Mouse (Mus musculus) c-Kit-negative CD71-positive TER-119-positive erythroid progenitor cells, embryonic 14.5 days (primary cell): ENCODE results near the gene Tenm2.

Experiments
- DNase-seq: peaks from one replicate; pipeline ENCODE4 v3.0.0-alpha.2; 2013; ENCODE audit warnings: low read depth, low spot score

Gene Tenm2

DNA sequence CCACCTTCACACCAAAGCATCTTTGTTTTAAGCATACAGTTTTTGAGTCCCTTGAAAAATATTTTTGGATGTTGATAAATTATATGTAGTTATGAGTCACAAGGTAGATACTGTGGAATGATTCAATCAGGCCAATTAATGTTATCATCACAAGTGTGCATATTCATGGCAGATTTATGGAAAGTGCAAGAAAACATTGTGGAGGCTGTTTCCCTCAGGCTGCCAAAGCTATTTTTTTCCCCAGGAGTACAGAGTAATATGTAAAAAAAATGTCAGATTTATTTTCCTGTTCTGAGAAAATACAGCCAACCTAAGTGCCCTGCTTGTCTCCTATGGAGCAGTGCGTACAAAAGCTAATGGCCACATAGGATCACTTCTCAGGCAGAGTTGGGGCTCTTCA, 882.5 kb downstream of the Tenm2 start:
- no peak for DNase-seq

- DNase-seq = no peak
Measured at GRCm38 (mm10) chr11:36351752-36352151, 884.0 kb downstream of the Tenm2 start.

DNA sequence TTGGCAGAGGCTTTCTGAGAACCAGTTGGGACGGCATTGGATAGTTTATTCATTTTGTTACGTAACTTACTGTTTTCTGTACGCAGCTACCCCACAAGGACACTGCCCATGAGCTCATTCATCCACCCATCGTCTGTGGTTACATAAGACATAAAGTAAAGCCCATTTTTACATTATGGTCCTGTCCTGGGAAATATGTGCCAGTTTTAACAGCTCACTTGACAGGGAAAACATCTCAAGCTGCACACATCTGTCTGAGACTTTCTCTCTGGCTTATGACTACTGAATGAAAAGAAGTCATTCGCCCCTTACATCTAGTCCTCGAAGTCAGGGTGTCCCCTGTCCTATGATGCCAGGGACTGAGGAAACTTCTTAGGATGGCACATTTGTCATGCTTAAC, 884.4 kb downstream of the Tenm2 start:
- DNase-seq = no peak

GRCm38 (mm10) chr11:36350264-36350663, 885.5 kb downstream of the Tenm2 start:
- no peak for DNase-seq

DNA sequence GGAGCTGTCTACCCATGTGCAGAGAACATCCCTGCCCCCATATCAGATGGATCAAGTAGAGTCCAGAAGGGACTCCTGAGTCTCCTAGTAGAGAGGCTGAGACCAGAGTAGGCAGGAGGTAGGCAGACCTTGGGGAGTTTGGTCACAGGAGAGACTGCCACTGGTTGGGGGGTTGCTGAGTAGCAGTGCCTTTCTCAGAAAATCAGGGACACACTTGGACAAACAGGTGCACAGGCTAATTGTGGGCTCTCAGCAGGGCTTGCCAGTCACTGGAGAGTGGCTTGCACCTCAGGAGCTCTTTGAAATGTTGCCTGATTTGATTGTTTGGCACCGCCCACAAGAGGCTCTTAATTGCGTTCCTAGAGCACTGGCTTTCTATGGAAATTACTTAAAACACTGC, 885.9 kb downstream of the Tenm2 start:
- no peak for DNase-seq

DNA sequence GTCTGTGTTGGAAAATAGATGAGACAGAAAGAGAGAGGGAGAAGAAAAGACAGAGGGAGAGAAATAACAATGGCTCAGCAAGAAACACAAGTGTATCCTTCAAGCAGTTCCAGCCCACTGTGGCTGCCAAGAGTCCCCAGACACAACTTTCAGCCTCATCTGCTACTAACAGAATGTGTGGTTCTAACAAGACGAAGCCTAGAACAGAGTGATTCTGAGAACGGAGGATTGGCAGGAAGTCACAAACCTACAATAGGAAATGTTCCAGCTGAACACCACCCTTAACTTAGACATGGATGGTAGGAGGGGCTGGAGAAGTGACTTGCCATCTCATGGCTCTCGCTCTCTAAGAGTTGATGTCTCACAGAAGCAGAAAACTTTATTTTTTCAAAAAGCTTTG, 894.0 kb downstream of the Tenm2 start:
- no peak for DNase-seq

DNA sequence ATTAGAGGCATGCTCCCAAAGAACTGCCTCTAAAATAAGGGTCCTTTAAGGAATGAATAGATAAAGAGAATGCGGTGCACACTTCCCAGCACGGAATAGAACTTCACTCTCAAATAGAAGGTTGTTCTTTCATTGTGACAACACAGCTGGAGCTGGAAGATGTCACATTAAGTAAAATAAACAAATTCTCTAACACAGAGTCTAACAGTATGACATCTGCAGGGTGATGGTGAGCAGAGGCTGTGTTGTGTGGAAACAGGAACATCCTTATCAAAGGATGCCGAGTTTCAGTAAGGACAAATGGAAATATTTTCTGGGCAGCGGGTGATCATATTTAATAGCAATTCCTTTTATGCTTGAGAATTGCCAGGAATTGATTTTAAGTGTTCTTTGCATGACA, 897.3 kb downstream of the Tenm2 start:
- no peak for DNase-seq

- DNase-seq = no peak
Measured at GRCm38 (mm10) chr11:36337063-36337462, 898.7 kb downstream of the Tenm2 start.

- no peak for DNase-seq
Measured at GRCm38 (mm10) chr11:36335147-36335546, 900.6 kb downstream of the Tenm2 start.

DNA sequence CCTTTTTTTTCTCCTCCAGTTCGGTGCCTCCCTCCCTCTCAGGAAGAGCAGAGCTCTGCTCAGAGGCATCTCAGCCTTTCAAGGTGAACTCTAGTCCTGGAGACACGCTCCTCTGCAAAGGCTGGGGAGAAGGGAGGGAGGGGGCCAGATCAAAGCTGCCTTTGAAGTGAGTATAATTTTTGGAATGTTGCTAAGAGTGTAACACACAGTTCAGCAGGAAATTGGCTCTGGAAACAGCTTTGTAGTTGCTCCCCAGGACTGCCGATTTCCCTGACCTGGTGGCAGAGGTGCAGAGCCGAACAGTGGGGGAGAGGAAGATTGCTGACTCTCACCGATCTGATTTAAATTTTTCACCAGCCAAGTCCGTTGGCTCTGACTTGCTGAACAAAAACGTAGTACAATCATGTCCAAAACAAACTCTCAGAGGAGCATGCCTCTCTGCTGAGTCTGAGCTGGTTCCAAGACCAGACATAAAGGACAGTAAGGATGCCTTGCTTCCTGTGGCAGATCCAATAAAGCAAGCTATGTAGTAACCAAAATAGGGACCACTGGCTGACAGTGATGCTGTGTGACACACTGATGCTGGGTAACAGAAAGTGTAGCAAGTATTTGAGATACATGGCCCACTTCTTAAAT, 901.5 kb downstream of the Tenm2 start:
- DNase-seq = no peak

GRCm38 (mm10) chr11:36332222-36332621, 903.5 kb downstream of the Tenm2 start:
- DNase-seq = no peak

DNA sequence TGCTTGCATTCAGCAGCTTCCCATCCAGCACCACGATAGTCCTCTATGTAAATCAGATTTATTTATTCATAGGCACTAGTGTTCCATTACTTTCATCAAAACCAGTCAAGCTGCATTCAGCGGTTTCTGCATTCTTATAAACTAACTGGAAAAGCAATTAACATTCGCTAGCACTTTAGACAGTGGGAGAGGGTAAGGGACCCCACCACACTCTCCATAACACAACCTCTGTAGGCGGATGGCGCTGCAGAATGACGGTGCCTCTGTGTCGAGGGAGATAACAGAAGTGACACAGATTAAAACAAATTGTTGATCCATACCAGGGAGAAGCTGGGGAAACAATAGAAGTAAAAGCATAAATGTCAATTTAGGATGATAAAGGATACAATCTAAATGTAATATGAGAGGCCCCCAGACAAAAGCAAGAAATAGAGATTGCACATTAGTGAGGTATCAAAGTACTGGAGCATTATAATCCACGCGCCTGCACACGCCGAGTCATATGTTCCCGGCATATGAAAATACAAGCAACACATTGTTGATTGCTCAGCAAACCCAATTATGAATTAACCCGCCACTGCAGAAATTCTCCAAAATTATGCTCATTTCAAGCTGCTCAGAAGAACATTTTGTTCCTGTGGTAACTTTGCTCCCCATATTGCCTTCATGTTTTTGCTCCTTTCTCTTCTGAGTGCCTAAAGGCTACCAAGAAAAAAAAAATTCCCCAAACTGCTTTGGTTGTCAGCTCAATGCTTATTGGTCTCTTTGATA, 904.2 kb downstream of the Tenm2 start:
- no peak for DNase-seq

DNA sequence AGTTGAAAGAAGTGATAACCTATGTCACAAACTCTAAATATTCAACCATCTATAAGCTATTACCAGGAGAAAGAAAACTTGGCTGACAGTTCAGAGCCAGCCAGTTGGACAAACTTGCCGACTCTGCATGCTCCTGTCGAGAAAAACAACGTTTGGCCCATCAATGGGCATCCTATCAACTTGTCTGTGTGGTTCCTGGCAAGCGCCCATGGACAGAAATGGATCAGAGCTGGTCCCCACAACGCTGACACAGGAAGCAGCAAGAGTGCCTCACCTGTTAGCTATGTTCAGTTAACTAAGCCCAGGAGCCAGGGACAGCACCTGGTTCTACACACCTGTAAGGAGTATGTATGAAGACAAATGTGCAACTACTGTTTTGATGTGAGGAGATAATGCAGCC, 908.5 kb downstream of the Tenm2 start:
- no peak for DNase-seq

GRCm38 (mm10) chr11:36309317-36309716, 926.4 kb downstream of the Tenm2 start:
- no peak for DNase-seq

DNA sequence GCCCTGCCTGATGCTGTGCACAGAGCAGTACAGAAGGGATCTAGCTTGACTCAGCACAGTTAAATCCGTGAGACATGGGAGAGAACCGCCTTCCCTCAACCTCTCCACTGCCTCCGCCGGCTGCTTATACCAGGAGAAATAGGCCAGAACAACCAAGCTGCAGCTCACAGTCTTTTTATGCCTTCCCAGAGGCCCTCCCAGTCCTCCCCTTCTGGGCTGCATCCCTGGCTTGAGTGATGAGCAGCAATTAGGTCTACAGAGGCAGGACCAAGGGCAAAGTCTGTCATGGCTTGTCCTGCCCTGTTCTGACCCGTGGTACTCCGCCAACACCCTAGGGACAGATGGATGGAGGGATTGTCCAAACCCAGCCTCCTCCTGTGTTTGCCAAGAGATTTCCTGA, 928.5 kb downstream of the Tenm2 start:
- no peak for DNase-seq

DNA sequence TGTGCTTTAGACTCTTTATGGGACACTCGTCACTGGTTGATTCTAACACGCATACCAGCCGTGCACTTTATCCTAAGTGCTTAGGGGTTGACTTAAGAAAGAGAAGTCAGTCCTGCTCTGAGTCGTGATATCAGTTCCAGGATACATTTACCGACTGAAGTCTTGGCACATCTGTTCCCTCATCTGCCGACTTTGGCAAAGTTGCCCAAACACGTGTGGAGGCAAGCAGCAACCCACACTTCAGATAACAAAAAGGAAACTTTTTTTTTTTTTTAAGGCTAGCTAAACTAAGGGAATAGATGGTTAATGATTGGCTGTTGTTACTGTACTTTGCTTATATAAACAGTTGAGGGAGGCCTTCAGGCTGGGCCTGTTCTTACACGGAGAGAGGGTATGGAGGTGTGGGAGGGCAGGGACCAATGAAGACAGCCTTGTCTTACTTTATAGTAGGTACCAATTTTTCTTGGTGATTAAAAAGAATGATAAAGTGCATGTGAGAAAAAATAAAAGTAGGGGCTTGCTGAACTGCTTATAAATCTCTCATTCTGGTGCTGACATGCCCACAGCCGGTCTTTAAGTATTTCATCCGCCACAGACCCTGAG, 930.3 kb downstream of the Tenm2 start:
- DNase-seq = no peak

GRCm38 (mm10) chr11:36302913-36303371, 932.8 kb downstream of the Tenm2 start:
- no peak for DNase-seq

- no peak for DNase-seq
Measured at GRCm38 (mm10) chr11:36302096-36302495, 933.7 kb downstream of the Tenm2 start.

DNA sequence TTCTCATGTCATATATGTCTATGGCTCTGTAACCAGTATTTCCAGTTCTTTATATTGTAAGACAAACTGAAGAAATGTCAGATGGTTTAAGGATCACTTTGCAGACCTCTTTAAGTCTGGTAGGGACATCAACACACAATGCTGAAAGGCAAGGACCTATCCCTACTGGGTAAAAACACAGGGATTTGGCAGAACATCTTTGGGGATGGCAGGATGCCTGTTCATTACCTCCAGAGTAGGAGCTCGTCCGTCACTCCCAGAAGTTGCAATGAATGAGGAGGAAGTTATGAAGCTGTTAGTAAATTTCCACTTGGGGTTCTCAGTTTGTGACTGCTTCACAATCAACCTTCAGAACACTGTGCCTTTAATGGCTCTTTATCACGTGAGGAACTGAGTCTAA, 939.2 kb downstream of the Tenm2 start:
- no peak for DNase-seq

DNA sequence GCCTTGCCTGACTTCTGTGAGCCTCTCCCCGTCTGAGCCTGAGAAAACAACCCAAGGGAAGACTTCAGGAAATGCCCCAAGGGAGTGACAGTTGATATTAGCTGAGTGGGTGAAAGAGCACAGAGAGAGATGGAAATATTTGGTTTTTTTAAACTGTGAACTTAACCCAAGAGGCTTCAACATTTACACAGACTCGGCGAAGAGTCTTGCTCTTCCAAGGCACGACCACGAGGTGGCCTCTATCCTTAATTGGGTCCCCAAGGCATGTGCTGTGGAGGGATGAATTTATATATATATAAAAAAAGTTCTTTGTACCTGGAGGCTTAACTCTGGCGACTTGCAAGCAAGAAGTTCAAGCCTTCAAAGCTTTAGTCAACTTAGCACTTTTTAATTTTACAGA, 943.6 kb downstream of the Tenm2 start:
- no peak for DNase-seq

DNA sequence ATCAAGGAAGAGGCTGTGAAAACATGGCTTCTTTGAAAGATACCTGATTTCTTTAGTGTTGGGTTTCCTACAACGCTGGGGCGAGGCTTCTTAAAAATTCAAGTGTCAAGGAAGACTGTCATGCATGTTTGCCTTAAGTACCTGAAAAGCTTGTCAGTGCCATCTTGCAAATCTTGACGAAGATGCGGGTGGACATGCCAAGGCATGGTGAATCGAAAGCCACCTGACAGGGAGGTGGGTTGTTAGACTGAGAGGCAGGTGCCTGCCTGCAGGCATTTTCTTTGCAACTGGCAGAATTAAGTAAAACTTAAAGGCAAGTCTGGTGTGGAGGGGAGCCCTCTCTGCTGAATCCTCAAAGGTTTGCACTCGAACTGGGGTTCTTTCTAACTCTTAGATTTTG, 949.5 kb downstream of the Tenm2 start:
- no peak for DNase-seq

- no peak for DNase-seq
Measured at GRCm38 (mm10) chr11:36280533-36280932, 955.2 kb downstream of the Tenm2 start.

DNA sequence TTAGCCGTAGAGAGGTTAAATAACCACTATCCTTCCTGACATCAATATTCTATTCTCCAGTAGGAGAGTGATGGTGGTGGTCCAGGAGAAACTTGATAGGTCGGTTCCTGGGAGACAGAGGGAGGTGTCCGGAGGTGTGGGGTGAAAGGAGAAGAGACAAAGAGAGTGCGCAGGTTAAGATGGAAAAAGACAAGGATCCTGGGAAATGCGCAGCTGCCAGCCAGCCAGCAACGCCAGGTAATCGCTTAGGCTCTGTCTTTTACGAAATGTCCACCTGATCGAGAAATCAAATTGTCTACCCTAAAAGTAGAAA, 957.9 kb downstream of the Tenm2 start:
- no peak for DNase-seq
